Mouse (Mus musculus) embryonic stem cell, embryonic (primary cell): ENCODE measurements around the gene Gm11487.
"Not testable (repeated sequence)": the region's sequence is repeated elsewhere in the genome, so short reads cannot be mapped to it uniquely, and the experiment has no call there.

Experiments used
- CTCF ChIA-PET, 4 experiments: fragments of 300-600 bp in 2 of 4; fragments of 350-600 bp in 2 of 4; sonication (Branson Sonifier 250); formaldehyde crosslinking; loops; one replicate each; lab custom pipeline; 2022; ENCODE audit warnings: inconsistent platforms in 2 of 4; lab: Charles Lee
- POLR2A ChIA-PET, 4 experiments: fragments of 300-600 bp in 2 of 4; fragments of 350-600 bp in 2 of 4; sonication (Branson Sonifier 250); formaldehyde crosslinking; loops; one replicate each; lab custom pipeline; 2022; ENCODE audit warnings: antibody characterized with exemption in 4 of 4, inconsistent platforms in 1 of 4; lab: Charles Lee

Gm11487 gene

DNA sequence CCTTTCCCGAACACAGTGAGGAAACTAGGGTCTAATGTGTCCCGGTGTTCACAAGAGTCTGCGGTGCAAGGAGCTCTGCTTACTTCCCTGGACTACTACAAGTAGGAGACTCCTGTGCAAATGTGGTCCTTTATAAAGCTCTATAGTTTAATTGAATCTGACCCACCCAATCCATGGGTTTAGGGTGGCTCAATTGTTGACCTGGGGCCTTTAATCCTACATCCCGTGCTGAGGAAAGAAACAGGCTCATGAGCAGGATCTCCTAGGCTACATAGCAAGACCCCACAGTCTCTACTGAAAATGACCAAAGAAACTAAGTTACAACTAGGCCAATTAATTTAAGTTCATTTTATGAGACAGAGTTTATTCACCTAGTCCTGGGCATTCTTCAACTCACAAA, at the start of gene Gm11487:
Gene Gm11487, minus strand, starts transcription at position 101 of the 400 bp plus-strand sequence.
- CTCF ChIA-PET, POLR2A ChIA-PET: not testable (repeated sequence)

DNA sequence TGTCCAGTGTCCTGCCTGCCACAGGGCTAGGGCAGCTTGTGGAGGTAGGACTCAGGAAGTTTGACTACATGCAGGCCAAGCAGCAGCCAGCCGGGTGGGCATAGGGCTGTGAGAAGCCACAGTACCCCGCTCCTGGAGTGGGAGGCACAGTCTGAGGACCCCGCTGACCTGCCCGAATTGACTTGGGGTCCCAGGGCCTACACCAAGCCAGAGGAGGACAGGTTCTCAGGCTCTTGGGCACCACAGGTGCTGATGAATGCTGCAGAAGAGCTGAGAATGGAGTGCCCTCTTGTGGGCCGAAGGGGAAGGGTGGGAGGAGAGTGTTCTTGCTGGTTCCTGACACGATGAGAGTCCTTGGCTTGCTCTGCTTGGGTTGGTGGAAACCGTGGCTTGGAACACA, 39.8 kb upstream of the Gm11487 start:
- CTCF ChIA-PET, result interaction anchor here in 1 of 4 experiments (0.6 kb wide), 1 partner anchor 1162 kb away, joined by 3 read pairs; no protein-coding TSS in a partner anchor
- POLR2A ChIA-PET, result no interaction called here

DNA sequence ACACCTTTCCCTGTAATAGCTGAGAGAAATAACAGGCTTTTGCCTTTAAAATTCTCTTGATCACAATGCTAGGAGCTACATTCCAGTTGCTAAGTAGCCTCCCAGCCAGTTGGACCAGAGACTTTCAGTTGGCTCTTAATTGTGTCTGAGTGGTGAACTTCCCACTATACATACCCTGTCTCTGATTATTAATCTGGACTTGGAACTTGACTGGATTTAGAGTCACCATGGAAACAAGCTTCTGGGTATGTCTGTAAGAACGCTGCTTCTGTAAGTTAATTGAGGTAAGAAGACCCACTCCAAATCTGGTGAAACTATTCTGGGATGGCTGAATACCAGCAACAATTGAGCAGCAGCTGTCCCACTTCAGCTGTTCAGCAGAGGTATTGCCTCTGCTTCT, 37.7 kb upstream of the Gm11487 start:
- CTCF ChIA-PET, result no interaction called here
- POLR2A ChIA-PET, result no interaction called here

GRCm38 (mm10) chr4:73425903-73426302, 21.0 kb upstream of the Gm11487 start:
- CTCF ChIA-PET, result no interaction called here
- POLR2A ChIA-PET, result no interaction called here

DNA sequence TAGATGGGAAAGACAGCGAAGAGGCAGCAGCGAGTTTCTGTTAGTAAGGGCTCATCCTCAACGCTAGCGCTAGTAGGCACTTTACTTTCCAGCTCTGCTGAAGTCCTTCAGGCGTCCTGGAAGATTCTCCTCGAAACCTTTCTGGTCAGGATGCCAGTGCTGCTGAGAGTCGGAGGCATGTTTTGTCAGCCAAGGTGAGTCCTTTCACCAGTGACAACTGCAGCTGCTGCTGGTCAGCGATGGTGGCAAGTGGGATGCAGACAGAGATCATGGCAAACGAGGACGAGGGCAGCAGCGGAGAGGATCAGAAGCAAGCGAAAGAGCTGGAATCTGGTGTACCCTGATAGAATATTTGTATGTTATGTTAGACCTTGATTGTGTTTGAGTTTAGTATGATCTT, 18.2 kb upstream of the Gm11487 start:
- POLR2A ChIA-PET, result interaction anchor here in 1 of 4 experiments (0.6 kb wide), 1 partner anchor 46 kb away, joined by 3 read pairs; no protein-coding TSS in a partner anchor
- CTCF ChIA-PET, result no interaction called here

DNA sequence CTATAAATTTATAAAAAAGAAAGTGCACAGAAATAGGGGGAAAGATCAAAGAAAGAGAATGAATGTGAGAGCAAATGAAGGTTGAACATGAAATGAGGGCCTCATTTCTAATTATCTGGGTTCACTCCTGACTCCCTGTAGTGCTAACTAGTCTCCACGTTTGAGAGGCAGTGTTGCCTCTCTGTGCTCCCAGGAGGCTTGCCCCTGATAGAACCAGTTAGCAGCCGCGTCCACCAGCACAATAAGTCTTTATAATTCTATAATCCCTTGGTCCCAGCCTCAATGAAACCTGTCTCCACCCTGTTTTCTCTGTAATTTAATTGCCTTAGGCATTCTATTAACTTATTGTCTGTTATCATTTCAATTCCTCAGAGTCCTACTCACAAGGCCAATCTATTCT, 38.3 kb downstream of the Gm11487 start:
- ChIA-PET POLR2A (no interaction called here), CTCF (no interaction called here)
